Mouse (Mus musculus) megakaryocyte, embryonic 14.5 days (primary cell): ENCODE measurements around the gene Abhd17b.

ENCODE experiments used
- FLI1 ChIP-seq: IDR thresholded peaks from 2 replicates; pipeline ENCODE4 v1.6.1; 2012; ENCODE audit warnings: low read length, inconsistent platforms, mixed read lengths
- GATA1 ChIP-seq: IDR thresholded peaks from 3 replicates; pipeline ENCODE4 v1.6.1; 2012; ENCODE audit warnings: mixed read lengths, low read length, inconsistent platforms, borderline replicate concordance

- TF ChIP-seq GATA1, result no peak
- no peak for TF ChIP-seq FLI1
These were observed 7.7 kb upstream of the Abhd17b start for GRCm38 (mm10) chr19:21645301-21645700.
